Mouse (Mus musculus) lung, postnatal 4 days (tissue): ENCODE measurements around the gene Izumo1.

ENCODE experiments used
- DNase-seq, 2 experiments: peaks; one replicate each; pipeline ENCODE4 v3.0.0; 2021

Izumo1 gene

GRCm38 (mm10) chr7:45619592-45619991 is 2.0 kb upstream of the Izumo1 start:
- no peak for DNase-seq

- no peak for DNase-seq
These were observed 1.9 kb downstream of the Izumo1 start for GRCm38 (mm10) chr7:45623507-45623906.

- DNase-seq: no peak
These were observed 3.1 kb downstream of the Izumo1 start for GRCm38 (mm10) chr7:45624718-45625117.

GRCm38 (mm10) chr7:45625481-45625880 is 3.9 kb downstream of the Izumo1 start:
- DNase-seq: peak in 1 of 2 experiments; percentile 18

- DNase-seq: peak; percentile 48 to 56
These were observed 5.0 kb downstream of the Izumo1 start for GRCm38 (mm10) chr7:45626571-45627076.

- DNase-seq: peak; percentile 74 to 86
These were observed 5.7 kb downstream of the Izumo1 start, which contains the start of gene Rasip1 for GRCm38 (mm10) chr7:45627261-45627660. Rasip1 (plus strand) TSS chr7:45627488.

- DNase-seq: peak; percentile 94
These were observed 7.0 kb downstream of the Izumo1 start for GRCm38 (mm10) chr7:45628364-45629294.

GRCm38 (mm10) chr7:45630064-45630907 is 8.7 kb downstream of the Izumo1 start:
- DNase-seq: peak; percentile 27 to 37

GRCm38 (mm10) chr7:45632499-45632898 is 10.9 kb downstream of the Izumo1 start:
- peak; percentile 68 to 72 for DNase-seq

GRCm38 (mm10) chr7:45634946-45635681 is 13.5 kb downstream of the Izumo1 start:
- DNase-seq: peak in 1 of 2 experiments; percentile 64

- DNase-seq: peak; percentile 77 to 78
These were observed 14.4 kb downstream of the Izumo1 start for GRCm38 (mm10) chr7:45635711-45636688.

- DNase-seq: no peak
These were observed 16.1 kb downstream of the Izumo1 start for GRCm38 (mm10) chr7:45637710-45638109.

GRCm38 (mm10) chr7:45638623-45639401 is 17.2 kb downstream of the Izumo1 start:
- DNase-seq: peak; percentile 89 to 96

GRCm38 (mm10) chr7:45639561-45640027 is 18.0 kb downstream of the Izumo1 start, which contains the start of gene Mamstr:
Mamstr (plus strand) TSS chr7:45639977.
- peak; percentile 26 to 47 for DNase-seq

GRCm38 (mm10) chr7:45640191-45640957 is 18.8 kb downstream of the Izumo1 start:
- DNase-seq: peak in 1 of 2 experiments; percentile 27

- peak; percentile 63 to 75 for DNase-seq
These were observed 19.9 kb downstream of the Izumo1 start for GRCm38 (mm10) chr7:45641391-45642040.

GRCm38 (mm10) chr7:45642083-45642482 is 20.5 kb downstream of the Izumo1 start:
- peak in 1 of 2 experiments; percentile 17 for DNase-seq

GRCm38 (mm10) chr7:45642503-45643255 is 21.1 kb downstream of the Izumo1 start:
- no peak for DNase-seq
